Mouse (Mus musculus) spleen, adult 2 months (tissue): ENCODE measurements around the gene Cobll1. TPM values are rescaled to one million over a fixed set of nuclear protein-coding genes. Genes with fewer than 3 reads are reported as not detected.

Experiments used
- DNase-seq, 2 experiments: peaks; one replicate each; pipeline versions ENCODE4 v3.0.0 to v3.0.0-alpha.2; 2012 to 2021; ENCODE audit warnings: low spot score in 2 of 2, low read depth in 1 of 2
- H3K27ac ChIP-seq: fragments of 200-500 bp; 2 replicates; pipeline ENCODE4 v1.5.1; 2012; ENCODE audit warnings: low read length, inconsistent platforms; ENCODE audit not compliant: insufficient read depth
- H3K27me3 ChIP-seq: fragments of 200-500 bp; 2 replicates; pipeline ENCODE4 v1.6.1; 2012; ENCODE audit warnings: mild to moderate bottlenecking, moderate library complexity, low read length, inconsistent platforms; ENCODE audit not compliant: control insufficient read depth, insufficient read depth
- H3K36me3 ChIP-seq: fragments of 200-500 bp; 2 replicates; pipeline ENCODE4 v1.6.1; 2012; ENCODE audit warnings: mild to moderate bottlenecking, low read length, inconsistent platforms; ENCODE audit not compliant: control insufficient read depth, insufficient read depth
- H3K4me1 ChIP-seq: fragments of 200-500 bp; 2 replicates; pipeline ENCODE4 v1.6.1; 2011; ENCODE audit warnings: inconsistent platforms; ENCODE audit not compliant: control insufficient read depth, insufficient read depth, insufficient read length
- H3K4me3 ChIP-seq: fragments of 200-500 bp; 2 replicates; pipeline ENCODE4 v1.5.1; 2011; ENCODE audit warnings: mild to moderate bottlenecking, inconsistent platforms; ENCODE audit not compliant: insufficient read depth, insufficient read length; ENCODE audit errors: extremely low read depth
- CTCF ChIP-seq: fragments of 200-500 bp; IDR thresholded peaks from 2 replicates; pipeline ENCODE4 v1.5.1; 2011; ENCODE audit warnings: mild to moderate bottlenecking, inconsistent platforms; ENCODE audit not compliant: insufficient read depth, insufficient read length, insufficient replicate concordance; ENCODE audit errors: extremely low read depth
- POLR2A ChIP-seq: fragments of 200-500 bp; IDR thresholded peaks from 2 replicates; pipeline ENCODE4 v1.6.1; 2011; ENCODE audit warnings: low read depth, low read length, inconsistent platforms
- WGBS: fragments of 180-500 bp; shearing (Covaris S2); methylation state at CpG from one replicate; pipeline ENCODE4 v1.1.7; 2018; 5-methylcytosine and 5-hydroxymethylcytosine counted together
- polyA plus RNA-seq: library from polyadenylated mRNA; depleted of rRNA; stranded (reverse); fragments of >200 nt; gene quantifications from 2 replicates; pipeline ENCODE4 v1.2.3, GENCODE M21; 2012

Cobll1 gene
- polyA plus RNA-seq, 1 experiment: 5.4 TPM

DNA sequence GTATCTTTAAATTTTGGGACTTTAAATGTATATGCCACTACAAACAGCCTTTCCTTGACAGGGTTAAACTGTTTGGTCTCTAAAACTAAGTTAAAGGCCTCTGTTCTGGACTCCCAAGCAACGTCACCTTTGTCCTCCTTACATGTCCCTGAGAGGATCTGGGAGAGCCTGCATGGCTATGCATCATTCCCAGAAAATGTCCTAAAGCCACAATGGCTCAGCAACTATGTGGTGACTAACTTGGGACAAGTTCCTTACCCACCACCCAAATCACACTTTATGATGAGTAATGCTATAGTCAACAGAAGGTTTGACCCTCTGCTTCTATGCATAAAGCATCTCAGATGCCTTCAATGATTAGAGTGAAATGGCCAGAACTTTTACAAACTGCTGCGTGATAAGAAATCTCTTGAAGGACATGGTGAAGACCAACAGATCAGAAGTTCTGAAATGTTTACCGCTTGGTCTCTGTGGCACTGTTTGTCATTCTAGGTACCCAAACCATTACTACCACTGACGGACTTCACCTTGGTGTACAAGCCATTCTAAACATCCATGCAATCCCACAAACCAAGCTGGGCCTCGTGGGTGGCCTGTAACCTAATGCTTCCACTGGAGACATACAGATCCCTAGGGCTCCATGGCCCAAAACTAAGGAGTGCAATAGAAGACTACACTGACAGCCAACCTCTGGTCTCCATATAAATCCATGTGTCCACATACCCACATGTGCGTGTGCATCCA lies 11.9 kb downstream of the Cobll1 start:
- Histone ChIP-seq H3K27me3 (no peaks in the 10 kb centered on the region), H3K4me1 (0 out of 2 replicates have a peak, but pooled peaks cover 4% of the 10 kb centered on the region), H3K4me3 (no peak overlapping the region), H3K27ac (no peak overlapping the region), H3K36me3 (no peaks in the 10 kb centered on the region)
- TF ChIP-seq CTCF (no peak), POLR2A (no peak)
- no peak for DNase-seq
- 92% methylated on average over 6 of the region's 6 CpGs for WGBS

DNA sequence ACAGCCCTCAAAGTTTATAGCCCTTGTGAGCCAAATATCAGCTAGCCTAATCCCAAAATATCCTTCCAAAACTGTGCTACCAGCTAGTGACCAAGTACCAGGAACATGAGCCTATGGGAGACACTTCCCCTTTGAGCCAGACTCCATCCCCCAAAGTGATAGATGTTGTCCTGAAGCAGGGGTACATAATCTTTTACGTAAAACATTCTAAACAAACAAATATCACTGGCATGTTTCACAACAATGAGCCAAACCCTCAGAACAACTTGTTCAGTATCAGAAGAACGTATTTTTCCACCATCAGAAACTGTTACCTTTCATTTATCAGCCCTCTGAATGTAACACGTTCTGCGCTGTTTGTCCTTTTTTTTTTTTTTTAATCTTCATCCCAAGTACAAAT lies 12.7 kb downstream of the Cobll1 start:
- no peak overlapping the region for H3K4me3 ChIP-seq
- DNase-seq: no peak
- 88% methylated on average over 4 of the region's 4 CpGs for WGBS
- H3K4me1 ChIP-seq: 0 out of 2 replicates have a peak, but pooled peaks cover 4% of the 10 kb centered on the region
- no peak for TF ChIP-seq POLR2A
- no peak for TF ChIP-seq CTCF
- H3K27ac ChIP-seq: no peak overlapping the region
- no peaks in the 10 kb centered on the region for H3K27me3 ChIP-seq
- H3K36me3 ChIP-seq: no peaks in the 10 kb centered on the region

DNA sequence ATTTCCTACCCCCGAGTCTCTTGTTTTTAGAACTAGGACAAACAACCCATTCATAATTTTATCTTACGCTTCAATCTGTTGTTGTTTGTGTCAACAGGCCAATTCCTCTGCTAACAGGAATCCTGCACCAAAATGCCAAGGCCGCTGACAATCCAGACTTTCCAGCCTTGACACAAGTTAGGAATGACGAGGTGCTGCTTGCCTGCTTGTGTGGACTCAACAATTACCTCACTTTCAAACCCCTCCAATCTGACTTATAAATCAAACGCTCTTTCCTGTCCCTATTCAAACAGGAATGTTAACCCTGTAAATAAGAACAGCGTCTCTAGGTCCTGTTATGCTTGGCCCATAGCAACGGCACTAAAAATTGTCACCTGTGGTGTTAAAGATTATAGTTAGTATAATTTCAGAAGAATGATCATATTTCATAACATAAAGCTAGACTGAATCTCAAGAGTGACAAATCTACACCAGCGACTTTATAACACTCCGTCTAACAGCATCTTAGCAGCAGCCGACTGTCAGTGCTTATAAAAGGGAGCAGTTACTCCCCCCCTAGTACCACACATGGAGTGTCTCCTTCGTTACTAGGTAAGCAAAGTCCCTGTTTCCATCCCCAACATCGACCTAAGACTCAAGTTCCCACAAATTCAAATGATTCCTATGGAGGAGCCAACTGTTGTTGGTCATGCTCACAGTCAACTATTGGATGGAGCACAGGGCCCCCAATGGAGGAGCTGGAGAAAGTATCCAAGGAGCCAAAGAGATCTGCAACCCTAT lies 15.1 kb downstream of the Cobll1 start:
- no peak overlapping the region for H3K27ac ChIP-seq
- no peaks in the 10 kb centered on the region for H3K27me3 ChIP-seq
- H3K4me3 ChIP-seq: no peak overlapping the region
- 91% methylated on average over 12 of the region's 12 CpGs for WGBS
- TF ChIP-seq POLR2A (no peak), CTCF (no peak)
- DNase-seq: no peak
- no peaks in the 10 kb centered on the region for H3K36me3 ChIP-seq
- 0 out of 2 replicates have a peak, but pooled peaks cover 4% of the 10 kb centered on the region for H3K4me1 ChIP-seq

DNA sequence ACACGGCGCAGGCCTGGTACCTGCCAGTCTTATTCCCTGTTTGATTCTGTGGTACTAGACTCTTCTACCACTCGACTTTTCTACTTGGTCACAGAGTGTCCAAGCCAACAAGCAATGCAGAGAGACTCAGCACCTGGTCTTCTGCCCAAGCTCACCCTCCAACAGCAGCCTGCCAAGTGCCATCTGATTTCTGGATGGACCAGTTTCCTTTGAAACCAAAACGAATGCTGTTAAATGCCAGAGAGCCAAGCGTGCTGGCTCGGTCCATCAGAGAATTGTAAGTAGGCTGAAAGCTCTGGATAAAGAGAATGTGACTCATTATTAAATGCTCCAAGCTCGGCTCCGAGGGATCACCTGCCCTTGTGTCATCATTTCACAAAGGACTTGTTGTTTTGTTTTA lies 16.2 kb downstream of the Cobll1 start:
- Histone ChIP-seq H3K27ac (no peak overlapping the region), H3K36me3 (no peaks in the 10 kb centered on the region), H3K4me1 (no peaks in the 10 kb centered on the region), H3K27me3 (no peaks in the 10 kb centered on the region), H3K4me3 (no peak overlapping the region)
- DNase-seq: no peak
- TF ChIP-seq POLR2A (no peak), CTCF (no peak)
- 89% methylated on average over 8 of the region's 8 CpGs for WGBS

DNA sequence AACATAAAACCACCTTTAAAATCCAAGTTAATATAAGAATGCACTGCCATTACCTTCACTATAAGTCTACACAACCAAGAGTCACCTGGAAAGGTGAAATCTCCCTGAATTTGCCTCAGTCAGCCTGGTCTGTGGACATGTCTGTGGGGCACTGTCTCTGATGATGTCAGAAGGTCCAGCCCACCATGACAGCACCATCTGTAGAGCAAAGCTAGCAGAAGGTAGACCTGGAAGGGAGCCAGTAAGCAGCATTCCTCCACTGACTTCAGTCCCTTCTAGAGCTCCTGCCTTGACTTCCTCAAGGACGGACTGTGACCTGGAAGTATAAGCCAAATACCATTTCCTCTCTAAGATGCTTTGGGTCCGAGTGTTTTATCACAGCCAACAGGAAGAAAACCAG lies 17.6 kb downstream of the Cobll1 start:
- Histone ChIP-seq H3K4me3 (no peak overlapping the region), H3K27me3 (no peaks in the 10 kb centered on the region), H3K27ac (no peak overlapping the region), H3K36me3 (no peaks in the 10 kb centered on the region), H3K4me1 (no peaks in the 10 kb centered on the region)
- TF ChIP-seq CTCF (no peak), POLR2A (no peak)
- no peak for DNase-seq
- WGBS: 78% methylated on average over 2 of the region's 2 CpGs

DNA sequence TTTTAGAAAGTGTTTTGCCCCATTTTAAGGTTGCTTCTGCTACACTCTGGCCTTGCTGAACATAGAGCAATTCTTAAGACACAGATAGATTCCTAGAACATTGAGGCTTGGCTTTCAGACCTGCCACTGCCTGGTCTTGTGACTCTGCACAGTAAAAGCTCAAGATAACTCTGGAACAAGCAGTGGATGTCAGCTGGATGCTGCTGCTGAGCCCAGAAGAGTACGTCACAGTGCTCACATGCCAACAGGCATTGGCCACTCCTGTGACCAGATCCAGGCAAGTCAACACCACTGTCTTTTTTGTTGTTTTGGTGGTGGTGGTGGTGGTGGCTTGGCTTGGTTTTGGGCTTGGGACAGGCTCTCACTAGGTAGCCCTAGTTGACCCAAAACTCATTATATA lies 18.6 kb downstream of the Cobll1 start:
- no peak overlapping the region for H3K4me3 ChIP-seq
- DNase-seq: no peak
- H3K27me3 ChIP-seq: no peaks in the 10 kb centered on the region
- H3K4me1 ChIP-seq: no peaks in the 10 kb centered on the region
- no peak for TF ChIP-seq CTCF
- TF ChIP-seq POLR2A: no peak
- H3K36me3 ChIP-seq: no peaks in the 10 kb centered on the region
- H3K27ac ChIP-seq: no peak overlapping the region
- 87% methylated on average over 1 of the region's 1 CpGs for WGBS

DNA sequence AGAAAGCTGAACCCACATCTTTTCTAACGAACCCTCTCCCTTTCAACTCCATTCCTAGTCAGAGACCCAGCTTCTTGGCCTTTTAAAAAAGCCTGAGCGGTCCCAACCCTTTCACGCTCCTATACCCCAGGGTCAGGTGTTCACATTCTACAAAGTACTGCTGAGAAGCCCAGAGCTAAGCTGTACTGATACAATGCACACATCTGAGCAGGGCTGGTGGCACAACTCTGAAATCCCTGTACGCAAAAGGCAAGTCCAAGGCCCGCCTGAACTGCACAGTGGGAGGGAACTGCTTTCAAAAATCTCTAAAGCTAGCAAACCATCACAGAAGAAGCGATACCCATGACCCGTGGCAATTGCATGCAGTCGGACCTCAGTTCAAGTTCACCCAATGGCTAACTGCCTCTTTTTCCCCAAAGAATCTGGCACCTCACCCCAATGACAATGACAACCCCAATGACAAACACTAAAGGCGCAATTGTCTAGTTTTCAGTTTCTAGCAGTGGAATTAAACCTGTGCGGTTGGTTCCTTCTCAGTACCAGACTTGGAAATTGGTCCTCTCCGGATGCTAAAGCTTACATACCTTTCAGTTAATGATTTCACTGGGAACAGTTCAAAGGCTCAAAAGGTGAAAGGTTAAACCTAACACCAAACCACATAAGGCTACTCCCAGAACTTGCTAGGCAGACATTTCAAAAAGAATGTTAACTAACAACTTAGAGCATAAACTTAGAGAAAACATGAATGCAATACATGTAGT lies 19.6 kb downstream of the Cobll1 start:
- no peaks in the 10 kb centered on the region for H3K27me3 ChIP-seq
- TF ChIP-seq POLR2A: no peak
- no peak for TF ChIP-seq CTCF
- H3K4me1 ChIP-seq: no peaks in the 10 kb centered on the region
- H3K27ac ChIP-seq: no peak overlapping the region
- WGBS: 94% methylated on average over 11 of the region's 11 CpGs
- no peak for DNase-seq
- H3K36me3 ChIP-seq: no peaks in the 10 kb centered on the region
- H3K4me3 ChIP-seq: no peak overlapping the region
